Mouse (Mus musculus): ENCODE measurements around the gene Sepsecs. TPM values are rescaled to one million over a fixed set of nuclear protein-coding genes. Genes with fewer than 3 reads are reported as not detected.

The Sepsecs gene
- total RNA-seq, 2 experiments from 2014 or later, result 10.5 to 10.6 TPM

- no peak for TF ChIP-seq CTCF (conservative IDR thresholded peaks at IDR 0.05)
- no peak overlapping the region for H3K4me3 ChIP-seq
- no peak for DNase-seq (ENCODE audit: low spot score in 2 of 2)
- no peak overlapping the region for H3K27ac ChIP-seq
Observed at GRCm38 (mm10) chr5:52636025-52636755, 33.3 kb downstream of the Sepsecs start.

GRCm38 (mm10) chr5:52634017-52634416 is 35.5 kb downstream of the Sepsecs start:
- DNase-seq (ENCODE audit: low spot score in 2 of 2), result peak in 1 of 2 experiments; percentile 49
- Histone ChIP-seq H3K27ac (no peak overlapping the region), H3K4me3 (no peak overlapping the region; the same call in 1 of the 2 replicates)
- peak; percentile 79 for TF ChIP-seq CTCF (conservative IDR thresholded peaks at IDR 0.05)

- no peak for TF ChIP-seq CTCF (conservative IDR thresholded peaks at IDR 0.05)
- DNase-seq (ENCODE audit: low spot score in 2 of 2), result no peak
- no peak overlapping the region for H3K4me3 ChIP-seq
- H3K27ac ChIP-seq, result no peak overlapping the region
Observed at GRCm38 (mm10) chr5:52630541-52630940, 39.0 kb downstream of the Sepsecs start.

- no peak for TF ChIP-seq CTCF (conservative IDR thresholded peaks at IDR 0.05)
- no peak overlapping the region for H3K4me3 ChIP-seq
- DNase-seq (ENCODE audit: low spot score in 2 of 2), result no peak
- no peak overlapping the region for H3K27ac ChIP-seq
Observed at GRCm38 (mm10) chr5:52629214-52629613, 40.3 kb downstream of the Sepsecs start.

- Histone ChIP-seq H3K27ac (no peak overlapping the region), H3K4me3 (no peak overlapping the region)
- TF ChIP-seq CTCF (conservative IDR thresholded peaks at IDR 0.05), result no peak
- no peak for DNase-seq (ENCODE audit: low spot score in 2 of 2)
Observed at GRCm38 (mm10) chr5:52628783-52629182, 40.7 kb downstream of the Sepsecs start.

GRCm38 (mm10) chr5:52627713-52628112 is 41.8 kb downstream of the Sepsecs start:
- TF ChIP-seq CTCF (conservative IDR thresholded peaks at IDR 0.05), result no peak
- DNase-seq (ENCODE audit: low spot score in 2 of 2), result no peak
- no peak overlapping the region for H3K27ac ChIP-seq
- no peak overlapping the region for H3K4me3 ChIP-seq

GRCm38 (mm10) chr5:52626092-52626491 is 43.4 kb downstream of the Sepsecs start:
- no peak overlapping the region for H3K27ac ChIP-seq
- no peak for TF ChIP-seq CTCF (conservative IDR thresholded peaks at IDR 0.05)

GRCm38 (mm10) chr5:52624956-52625355 is 44.6 kb downstream of the Sepsecs start:
- no peak overlapping the region for H3K4me3 ChIP-seq
- H3K27ac ChIP-seq, result no peak overlapping the region
- no peak for DNase-seq (ENCODE audit: low spot score in 2 of 2)
- no peak for TF ChIP-seq CTCF (conservative IDR thresholded peaks at IDR 0.05)

More at GRCm38 (mm10) chr5:52626092-52626491, 43.4 kb downstream of the Sepsecs start:
- no peak overlapping the region for H3K4me3 ChIP-seq
- no peak for DNase-seq (ENCODE audit: low spot score in 2 of 2)

GRCm38 (mm10) chr5:52623099-52623498 is 46.4 kb downstream of the Sepsecs start:
- DNase-seq (ENCODE audit: low spot score in 2 of 2), result no peak
- TF ChIP-seq CTCF (conservative IDR thresholded peaks at IDR 0.05), result no peak
- Histone ChIP-seq H3K27ac (no peak overlapping the region), H3K4me3 (no peak overlapping the region)

- Histone ChIP-seq H3K27ac (peak overlapping the region; percentile 78), H3K4me3 (peak overlapping the region; percentile 36)
- peak; percentile 76 to 78 for DNase-seq (ENCODE audit: low spot score in 2 of 2)
- TF ChIP-seq CTCF (conservative IDR thresholded peaks at IDR 0.05), result peak; percentile 12; the same call in 1 of the 2 replicates
Observed at GRCm38 (mm10) chr5:52618348-52619270, 50.9 kb downstream of the Sepsecs start.

GRCm38 (mm10) chr5:52617711-52618347 is 51.7 kb downstream of the Sepsecs start:
- Histone ChIP-seq H3K27ac (peak overlapping the region; percentile 78), H3K4me3 (peak overlapping the region; percentile 36; the same call in 1 of the 2 replicates)
- no peak for DNase-seq (ENCODE audit: low spot score in 2 of 2)
- TF ChIP-seq CTCF (conservative IDR thresholded peaks at IDR 0.05), result no peak

GRCm38 (mm10) chr5:52616549-52616948 is 53.0 kb downstream of the Sepsecs start:
- Histone ChIP-seq H3K4me3 (no peak overlapping the region), H3K27ac (peak overlapping the region; percentile 69)
- DNase-seq (ENCODE audit: low spot score in 2 of 2), result peak; percentile 32 to 63
- peak; percentile 56 for TF ChIP-seq CTCF (conservative IDR thresholded peaks at IDR 0.05)

- no peak overlapping the region for H3K4me3 ChIP-seq
- no peak for DNase-seq (ENCODE audit: low spot score in 2 of 2)
- no peak overlapping the region for H3K27ac ChIP-seq
- no peak for TF ChIP-seq CTCF (conservative IDR thresholded peaks at IDR 0.05)
Observed at GRCm38 (mm10) chr5:52615421-52615820, 54.1 kb downstream of the Sepsecs start.
